Mouse (Mus musculus) spleen, adult 2 months (tissue): Measurements from ENCODE around the gene Prdm10.

Experiments
- CTCF ChIP-seq: fragments of 200-500 bp; IDR thresholded peaks from 2 replicates; pipeline ENCODE4 v1.5.1; 2011; ENCODE audit warnings: mild to moderate bottlenecking, inconsistent platforms; ENCODE audit not compliant: insufficient read depth, insufficient read length, insufficient replicate concordance; ENCODE audit errors: extremely low read depth
- POLR2A ChIP-seq: fragments of 200-500 bp; IDR thresholded peaks from 2 replicates; pipeline ENCODE4 v1.6.1; 2011; ENCODE audit warnings: low read depth, low read length, inconsistent platforms

- no peak for TF ChIP-seq CTCF
- TF ChIP-seq POLR2A, result no peak
These were observed 149.7 kb downstream of the Prdm10 start for GRCm38 (mm10) chr9:31430011-31430410.
